Comparison of ENCODE assay signal across 23 mouse cellular contexts in genomic region chr10:90757773-90758172, GRCm38 (mm10).
DNase-seq lines count a peak whose midpoint lies in the region; TF ChIP-seq lines count a peak whose summit lies in the region.
"Had no signal": no experiment of that assay in that cellular context is flagged by ENCODE, and none has a peak within 500 bp of the region (broad histone marks: within the 10 kb centered on the region; RNA-seq: fewer than 3 reads in every experiment).

No protein-coding gene starts in this region.

- H3K27ac ChIP-seq in layer of hippocampus, adult 2 months = peak overlapping the region; percentile 6; the same call in 1 of the 2 replicates
- H3K27ac ChIP-seq in embryonic fibroblast, embryonic 13.5 days (ENCODE audit: insufficient read depth, low read length) = peak overlapping the region; percentile 72; the same call in 1 of the 2 replicates
- H3K27ac ChIP-seq: embryonic facial prominence, embryonic 13.5 days; embryonic facial prominence, embryonic 15.5 days; forebrain, embryonic 10.5 days; forebrain, embryonic 12.5 days; forebrain, embryonic 15.5 days had no signal

- H3K4me1 ChIP-seq in embryonic fibroblast, embryonic 13.5 days (ENCODE audit: control insufficient read depth, insufficient read depth, low read length) = peaks cover 10% of the 10 kb centered on the region
- H3K4me1 ChIP-seq: embryonic facial prominence, embryonic 13.5 days; embryonic facial prominence, embryonic 15.5 days; forebrain, embryonic 10.5 days; forebrain, embryonic 12.5 days had no signal

- no peak for TF ChIP-seq POLR2A in embryonic fibroblast, embryonic 13.5 days (IDR thresholded peaks at IDR 0.05; ENCODE audit: low read depth, low read length)

- H3K4me3 ChIP-seq in layer of hippocampus, adult 2 months = no peak overlapping the region
- no peak overlapping the region for H3K4me3 ChIP-seq in embryonic fibroblast, embryonic 13.5 days (ENCODE audit: insufficient read depth, low read length)
- H3K4me3 ChIP-seq: embryonic facial prominence, embryonic 13.5 days; embryonic facial prominence, embryonic 15.5 days; forebrain, embryonic 10.5 days; forebrain, embryonic 12.5 days; forebrain, embryonic 15.5 days had no signal

- TF ChIP-seq CTCF in layer of hippocampus, adult 2 months (conservative IDR thresholded peaks at IDR 0.05) = no peak
- no peak for TF ChIP-seq CTCF in embryonic fibroblast, embryonic 13.5 days (IDR thresholded peaks at IDR 0.05; ENCODE audit: borderline replicate concordance, insufficient read depth, low read length)

- DNase-seq in layer of hippocampus, adult 2 months (ENCODE audit: low spot score in 2 of 2) = no peak
- DNase-seq in layer of hippocampus, adult 8-10 months (ENCODE audit: low spot score in 2 of 2) = no peak
- DNase-seq in Muller cell, postnatal 12 days (ENCODE audit: inconsistent ontology term) = peak; percentile 10
- DNase-seq in ovary, postnatal 14 days (ENCODE audit: low spot score) = no peak
- no peak for DNase-seq in adrenal gland, adult (ENCODE audit: inconsistent age in 2 of 2, low spot score in 1 of 2)
- DNase-seq in gastrocnemius, postnatal 25 days = no peak
- DNase-seq: adrenal gland, adult 2 months; adrenal gland, postnatal 10 days; adrenal gland, postnatal 25 days; cerebellum, adult 11 months; cerebellum, adult 18-20 months; cerebellum, adult 8-10 months; cerebellum, adult 9-11 months; cerebellum, postnatal 14 days; cerebellum, postnatal 36 days; embryo, embryonic 11 days; forebrain, postnatal 0 days had no signal
